Mouse (Mus musculus): ENCODE measurements around the gene Dpysl5.

- TF ChIP-seq CTCF (IDR thresholded peaks at IDR 0.05; ENCODE audit: extremely low read depth, insufficient read depth, low read length): no peak
- peak; percentile 44; the same call in 1 of the 2 replicates for TF ChIP-seq POLR2A (IDR thresholded peaks at IDR 0.05; ENCODE audit: extremely low read depth, insufficient read depth, low read length)
Measured at GRCm38 (mm10) chr5:30711147-30712001, at the start of gene Dpysl5.
